Mouse (Mus musculus) heart, postnatal 0 days (tissue): Measurements from ENCODE around the gene Hspb2.

ENCODE experiments used
- CTCF ChIP-seq: IDR thresholded peaks from 2 replicates; pipeline ENCODE4 v1.5.1; 2016; ENCODE audit warnings: antibody characterized with exemption, control low read depth, low read depth
- EP300 ChIP-seq: IDR thresholded peaks from 2 replicates; pipeline ENCODE4 v1.6.1; 2016; ENCODE audit warnings: antibody characterized with exemption, low read depth

- TF ChIP-seq CTCF (no peak), EP300 (no peak)
These were observed 45.5 kb upstream of the Hspb2 start for GRCm38 (mm10) chr9:50797641-50798040.
